Mouse (Mus musculus) liver (tissue): ENCODE results near the gene Bfsp2.

Experiments
- DNase-seq: peaks from one replicate; pipeline ENCODE4 v3.0.0-alpha.2; 2020; ENCODE audit warnings: mixed read lengths

Gene Bfsp2

GRCm38 (mm10) chr9:103480044-103480576 is at the start of gene Bfsp2:
Bfsp2 (minus strand) TSS chr9:103480420.
- DNase-seq = no peak

GRCm38 (mm10) chr9:103525041-103525537 is 44.9 kb upstream of the Bfsp2 start:
- no peak for DNase-seq

- no peak for DNase-seq
Observed at GRCm38 (mm10) chr9:103524600-103524999, 44.4 kb upstream of the Bfsp2 start.

- no peak for DNase-seq
Observed at GRCm38 (mm10) chr9:103523742-103524403, 43.7 kb upstream of the Bfsp2 start.

GRCm38 (mm10) chr9:103523008-103523407 is 42.8 kb upstream of the Bfsp2 start:
- no peak for DNase-seq

- DNase-seq = no peak
Observed at GRCm38 (mm10) chr9:103513884-103514283, 33.7 kb upstream of the Bfsp2 start.

GRCm38 (mm10) chr9:103512257-103512656 is 32.0 kb upstream of the Bfsp2 start:
- DNase-seq = no peak

- no peak for DNase-seq
Observed at GRCm38 (mm10) chr9:103506968-103507584, 26.9 kb upstream of the Bfsp2 start.

GRCm38 (mm10) chr9:103505067-103505466 is 24.8 kb upstream of the Bfsp2 start:
- DNase-seq = no peak

- DNase-seq = no peak
Observed at GRCm38 (mm10) chr9:103504646-103505045, 24.4 kb upstream of the Bfsp2 start.

- no peak for DNase-seq
Observed at GRCm38 (mm10) chr9:103503586-103504298, 23.5 kb upstream of the Bfsp2 start.

GRCm38 (mm10) chr9:103502655-103503054 is 22.4 kb upstream of the Bfsp2 start:
- DNase-seq = no peak

- DNase-seq = no peak
Observed at GRCm38 (mm10) chr9:103501861-103502364, 21.7 kb upstream of the Bfsp2 start.

GRCm38 (mm10) chr9:103499366-103499765 is 19.1 kb upstream of the Bfsp2 start:
- DNase-seq = no peak

GRCm38 (mm10) chr9:103498699-103499098 is 18.5 kb upstream of the Bfsp2 start:
- no peak for DNase-seq

- no peak for DNase-seq
Observed at GRCm38 (mm10) chr9:103495391-103495790, 15.2 kb upstream of the Bfsp2 start.

GRCm38 (mm10) chr9:103494346-103495020 is 14.3 kb upstream of the Bfsp2 start:
- DNase-seq = peak; percentile 59

- DNase-seq = no peak
Observed at GRCm38 (mm10) chr9:103491985-103492384, 11.8 kb upstream of the Bfsp2 start.

- peak; percentile 76 for DNase-seq
Observed at GRCm38 (mm10) chr9:103490439-103490838, 10.2 kb upstream of the Bfsp2 start.

GRCm38 (mm10) chr9:103489883-103490282 is 9.7 kb upstream of the Bfsp2 start:
- DNase-seq = no peak

GRCm38 (mm10) chr9:103489096-103489495 is 8.9 kb upstream of the Bfsp2 start:
- DNase-seq = no peak

- DNase-seq = no peak
Observed at GRCm38 (mm10) chr9:103486262-103486661, 6.0 kb upstream of the Bfsp2 start.

- no peak for DNase-seq
Observed at GRCm38 (mm10) chr9:103485606-103486005, 5.4 kb upstream of the Bfsp2 start.
